Mouse (Mus musculus) stomach, embryonic 14.5 days (tissue): ENCODE results near the gene Srp14. TPM values are rescaled to one million over a fixed set of nuclear protein-coding genes. Genes with fewer than 3 reads are reported as not detected.

Experiments used
- ATAC-seq: fragments of 200-750 bp; cut with Nextera tagmentation; 2 replicates; pipeline ENCODE4 v1.8.0; 2017; ENCODE audit warnings: low read depth, moderate TSS enrichment; ENCODE audit not compliant: insufficient number of reproducible peaks, insufficient read depth, low FRiP score
- H3K27ac ChIP-seq: fragments of 300-500 bp; sonication (generic); 2 replicates; pipeline ENCODE4 v1.5.1; 2014; ENCODE audit warnings: mild to moderate bottlenecking, low read length, moderate library complexity, mixed read lengths
- H3K27me3 ChIP-seq: fragments of 300-500 bp; sonication (generic); 2 replicates; pipeline ENCODE4 v1.6.1; 2014; ENCODE audit warnings: low read length, control low read depth, mixed read lengths; ENCODE audit not compliant: control insufficient read depth, insufficient read depth
- H3K36me3 ChIP-seq: fragments of 300-500 bp; sonication (generic); 2 replicates; pipeline ENCODE4 v1.6.1; 2014; ENCODE audit warnings: mild to moderate bottlenecking, control low read depth, low read length, moderate library complexity, mixed read lengths; ENCODE audit not compliant: control insufficient read depth, insufficient read depth
- H3K4me1 ChIP-seq: fragments of 300-500 bp; sonication (generic); 2 replicates; pipeline ENCODE4 v1.6.1; 2014; ENCODE audit warnings: low read length, control low read depth, mixed read lengths; ENCODE audit not compliant: control insufficient read depth, insufficient read depth
- H3K4me2 ChIP-seq: fragments of 300-500 bp; sonication (generic); replicated peaks from 2 replicates; pipeline ENCODE4 v1.6.1; 2014; ENCODE audit warnings: low read depth, low read length, control low read depth
- H3K4me3 ChIP-seq: fragments of 300-500 bp; sonication (generic); 2 replicates; pipeline ENCODE4 v1.5.1; 2014; ENCODE audit warnings: low read depth, low read length, control low read depth
- H3K9ac ChIP-seq: fragments of 300-500 bp; sonication (generic); replicated peaks from 2 replicates; pipeline ENCODE4 v1.6.1; 2014; ENCODE audit warnings: low read depth, mild to moderate bottlenecking, control low read depth, low read length, moderate library complexity, mixed read lengths
- H3K9me3 ChIP-seq: fragments of 300-500 bp; sonication (generic); 2 replicates; pipeline ENCODE4 v1.6.1; 2016; ENCODE audit warnings: low read depth, low read length, control low read depth; ENCODE audit not compliant: control insufficient read depth
- WGBS: fragments of 180-500 bp; shearing (Covaris S2); extraction: QIAGEN DNeasy Blood & Tissue Kit; methylation state at CpG from one replicate; pipeline ENCODE4 v1.1.7; 2014; 5-methylcytosine and 5-hydroxymethylcytosine counted together
- polyA plus RNA-seq: library from polyadenylated mRNA; unstranded; fragments of >200 nt; fragmentation: Nextera tagmentation; extraction: Ambion mirVana; gene quantifications from 2 replicates; pipeline ENCODE4 v1.2.1, GENCODE M21; 2014

The Srp14 gene
- polyA plus RNA-seq, 1 experiment from 2014 or later: 226 TPM

GRCm38 (mm10) chr2:118511779-118512417 lies 32.4 kb upstream of the Srp14 start:
- H3K4me2 ChIP-seq: no peak overlapping the region
- no peaks in the 10 kb centered on the region for H3K36me3 ChIP-seq
- WGBS: 64% methylated on average over 11 of the region's 11 CpGs
- H3K4me1 ChIP-seq: peaks cover 5% of the 10 kb centered on the region; the same call in 1 of the 2 replicates
- ATAC-seq: no peak
- no peaks in the 10 kb centered on the region for H3K9me3 ChIP-seq
- no peak overlapping the region for H3K27ac ChIP-seq
- H3K27me3 ChIP-seq: no peaks in the 10 kb centered on the region
- H3K4me3 ChIP-seq: no peak overlapping the region
- H3K9ac ChIP-seq: no peak overlapping the region

- peaks cover 5% of the 10 kb centered on the region; the same call in 1 of the 2 replicates for H3K4me1 ChIP-seq
- 40% methylated on average over 29 of the region's 29 CpGs for WGBS
- ATAC-seq: peak; percentile 85
- H3K27ac ChIP-seq: no peak overlapping the region
- H3K36me3 ChIP-seq: no peaks in the 10 kb centered on the region
- H3K4me3 ChIP-seq: no peak overlapping the region
- H3K27me3 ChIP-seq: no peaks in the 10 kb centered on the region
- no peak overlapping the region for H3K4me2 ChIP-seq
- no peak overlapping the region for H3K9ac ChIP-seq
- H3K9me3 ChIP-seq: no peaks in the 10 kb centered on the region
These were observed 31.2 kb upstream of the Srp14 start for GRCm38 (mm10) chr2:118510447-118511310.

GRCm38 (mm10) chr2:118509688-118510446 lies 30.4 kb upstream of the Srp14 start:
- peaks cover 5% of the 10 kb centered on the region; the same call in 1 of the 2 replicates for H3K4me1 ChIP-seq
- no peak overlapping the region for H3K27ac ChIP-seq
- no peak overlapping the region for H3K4me3 ChIP-seq
- WGBS: 62% methylated on average over 8 of the region's 8 CpGs
- ATAC-seq: no peak
- no peak overlapping the region for H3K4me2 ChIP-seq
- H3K9me3 ChIP-seq: no peaks in the 10 kb centered on the region
- H3K36me3 ChIP-seq: no peaks in the 10 kb centered on the region
- H3K27me3 ChIP-seq: no peaks in the 10 kb centered on the region
- H3K9ac ChIP-seq: no peak overlapping the region; the same call in 1 of the 2 replicates

DNA sequence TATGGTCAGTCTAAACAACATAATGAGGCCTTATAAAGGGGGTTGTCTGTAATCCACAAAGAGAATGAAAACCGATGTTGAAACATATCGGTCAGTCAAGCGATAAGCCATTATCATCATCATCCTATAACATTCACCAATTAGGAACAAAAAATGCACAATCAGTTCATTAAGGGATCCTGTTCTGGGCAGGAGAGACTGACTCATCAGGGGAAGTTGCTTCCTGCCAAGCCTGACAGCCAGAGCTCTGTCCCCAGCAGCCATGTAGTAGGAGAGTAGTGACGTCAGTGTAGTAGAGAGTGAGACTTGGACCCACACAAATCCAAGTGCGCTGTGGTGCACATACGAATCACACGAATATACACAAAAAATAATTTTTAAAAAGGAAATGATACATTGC lies 27.6 kb upstream of the Srp14 start:
- no peak for ATAC-seq
- WGBS: 83% methylated on average over 7 of the region's 7 CpGs
- Histone ChIP-seq H3K4me3 (no peak overlapping the region), H3K9me3 (no peaks in the 10 kb centered on the region), H3K9ac (no peak overlapping the region), H3K27ac (no peak overlapping the region), H3K27me3 (no peaks in the 10 kb centered on the region), H3K4me1 (peaks cover 5% of the 10 kb centered on the region; the same call in 1 of the 2 replicates), H3K4me2 (no peak overlapping the region), H3K36me3 (no peaks in the 10 kb centered on the region)

DNA sequence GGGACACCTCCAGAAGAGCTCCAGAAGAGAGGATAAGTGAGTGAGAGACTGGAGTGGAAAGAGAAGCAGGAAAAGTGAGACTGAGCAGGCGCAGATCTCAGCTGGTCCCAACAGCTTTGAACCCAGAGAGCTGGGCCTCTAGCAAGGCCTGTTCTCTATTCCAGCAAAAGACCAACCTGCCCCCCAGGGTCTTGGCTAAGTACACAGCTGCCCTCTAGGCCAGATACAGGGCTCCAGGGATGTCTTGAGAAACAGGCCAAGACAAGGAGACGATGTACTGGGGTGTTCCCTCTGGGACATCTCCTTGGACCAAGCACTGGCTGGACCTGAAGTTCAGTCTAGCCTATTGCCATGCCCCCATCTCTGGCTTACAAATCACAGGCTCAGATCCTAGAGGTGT lies 20.7 kb upstream of the Srp14 start:
- peaks cover 12% of the 10 kb centered on the region for H3K4me1 ChIP-seq
- 73% methylated on average over 2 of the region's 2 CpGs for WGBS
- no peaks in the 10 kb centered on the region for H3K9me3 ChIP-seq
- no peak for ATAC-seq
- no peak overlapping the region for H3K4me3 ChIP-seq
- no peak overlapping the region; the same call in 1 of the 2 replicates for H3K27ac ChIP-seq
- no peak overlapping the region for H3K4me2 ChIP-seq
- H3K9ac ChIP-seq: no peak overlapping the region
- no peaks in the 10 kb centered on the region for H3K27me3 ChIP-seq
- no peaks in the 10 kb centered on the region for H3K36me3 ChIP-seq

- Histone ChIP-seq H3K4me3 (no peak overlapping the region), H3K27me3 (no peaks in the 10 kb centered on the region), H3K4me2 (no peak overlapping the region), H3K36me3 (no peaks in the 10 kb centered on the region), H3K4me1 (peaks cover 12% of the 10 kb centered on the region), H3K9ac (no peak overlapping the region), H3K9me3 (no peaks in the 10 kb centered on the region), H3K27ac (0 out of 2 replicates have a peak overlapping the region, but pooled peaks have one; percentile 21)
- ATAC-seq: no peak
- WGBS: 38% methylated on average over 19 of the region's 20 CpGs
These were observed 19.8 kb upstream of the Srp14 start for GRCm38 (mm10) chr2:118499135-118499961.

DNA sequence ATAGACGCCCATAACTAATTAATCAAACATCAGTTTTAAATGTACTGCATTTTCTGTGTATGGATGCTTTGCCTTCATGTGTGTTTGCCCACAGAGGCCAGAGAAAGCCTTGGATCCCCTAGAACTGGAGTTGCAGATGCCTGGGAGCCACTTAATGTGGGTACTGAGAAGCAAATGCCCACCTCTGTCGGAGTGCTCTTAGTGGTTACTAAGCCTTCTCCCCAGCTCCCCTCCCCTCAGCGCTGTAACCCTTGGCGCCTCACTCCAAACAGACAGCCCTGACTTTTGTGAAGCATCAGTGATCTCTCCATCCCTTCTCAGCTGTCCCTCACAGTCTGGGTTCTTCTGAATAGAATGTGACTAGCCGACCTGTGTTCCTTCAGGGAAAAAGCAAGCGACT lies 19.0 kb upstream of the Srp14 start:
- Histone ChIP-seq H3K9me3 (no peaks in the 10 kb centered on the region), H3K9ac (no peak overlapping the region), H3K4me2 (no peak overlapping the region), H3K27ac (no peak overlapping the region), H3K36me3 (no peaks in the 10 kb centered on the region), H3K4me3 (no peak overlapping the region), H3K27me3 (no peaks in the 10 kb centered on the region), H3K4me1 (peaks cover 12% of the 10 kb centered on the region)
- ATAC-seq: no peak
- WGBS: 82% methylated on average over 6 of the region's 6 CpGs
